Mouse (Mus musculus): ENCODE results near the gene Ajuba.

The Ajuba gene

GRCm38 (mm10) chr14:54544703-54545102 is 32.7 kb downstream of the Ajuba start:
- DNase-seq (ENCODE audit: low spot score in 2 of 2) = no peak

GRCm38 (mm10) chr14:54540771-54541170 is 36.6 kb downstream of the Ajuba start:
- no peak for DNase-seq (ENCODE audit: low spot score in 2 of 2)

GRCm38 (mm10) chr14:54538580-54538979 is 38.8 kb downstream of the Ajuba start:
- no peak for DNase-seq (ENCODE audit: low spot score in 2 of 2)

- peak; percentile 60 to 86 for DNase-seq (ENCODE audit: low spot score in 2 of 2)
These were observed 48.8 kb downstream of the Ajuba start for GRCm38 (mm10) chr14:54528446-54529111.

GRCm38 (mm10) chr14:54528007-54528393 is 49.4 kb downstream of the Ajuba start:
- no peak for DNase-seq (ENCODE audit: low spot score in 2 of 2)

- no peak for DNase-seq (ENCODE audit: low spot score in 2 of 2)
These were observed 49.9 kb downstream of the Ajuba start for GRCm38 (mm10) chr14:54527227-54528006.

GRCm38 (mm10) chr14:54523600-54523999 is 53.8 kb downstream of the Ajuba start:
- DNase-seq (ENCODE audit: low spot score in 2 of 2) = no peak

Data from frontal cortex, postnatal 14 days (tissue).